ENCODE assay signal across 8 mouse cellular contexts in genomic region chr5:125052603-125053488, GRCm38 (mm10). TPM values are rescaled to one million over a fixed set of nuclear protein-coding genes. Genes with fewer than 3 reads are reported as not detected.
DNase-seq lines count a peak whose midpoint lies in the region; ATAC-seq lines count a peak whose summit lies in the region.

No protein-coding gene starts in this region.

- H3K27me3 ChIP-seq in embryonic facial prominence, embryonic 12.5 days, result no peaks in the 10 kb centered on the region
- no peaks in the 10 kb centered on the region for H3K27me3 ChIP-seq in heart, embryonic 13.5 days (replicated peaks)
- H3K27me3 ChIP-seq in limb, embryonic 13.5 days, result no peaks in the 10 kb centered on the region

- 0 out of 2 replicates have a peak overlapping the region, but pooled peaks have one; percentile 10 for H3K9ac ChIP-seq in embryonic facial prominence, embryonic 12.5 days
- H3K9ac ChIP-seq in heart, embryonic 13.5 days, result peak overlapping the region; percentile 55
- peak overlapping the region; percentile 31 for H3K9ac ChIP-seq in limb, embryonic 13.5 days

- H3K9me3 ChIP-seq in embryonic facial prominence, embryonic 12.5 days, result no peaks in the 10 kb centered on the region
- no peaks in the 10 kb centered on the region for H3K9me3 ChIP-seq in heart, embryonic 13.5 days
- no peaks in the 10 kb centered on the region for H3K9me3 ChIP-seq in limb, embryonic 13.5 days

- peak overlapping the region; percentile 3; the same call in 1 of the 2 replicates for H3K27ac ChIP-seq in embryonic facial prominence, embryonic 12.5 days
- H3K27ac ChIP-seq in heart, embryonic 13.5 days (replicated peaks), result peak overlapping the region; percentile 79
- 0 out of 2 replicates have a peak overlapping the region, but pooled peaks have one; percentile 15 for H3K27ac ChIP-seq in limb, embryonic 13.5 days

- no peak overlapping the region for H3K4me2 ChIP-seq in embryonic facial prominence, embryonic 12.5 days (replicated peaks)
- H3K4me2 ChIP-seq in heart, embryonic 13.5 days, result peak overlapping the region; percentile 1; the same call in 1 of the 2 replicates
- H3K4me2 ChIP-seq in limb, embryonic 13.5 days (replicated peaks), result no peak overlapping the region

- peak; percentile 28 for DNase-seq in CD4-positive, CD25-positive, alpha-beta regulatory T cell, adult 2 months (ENCODE audit: low read depth, low spot score)
- peak; percentile 94 for DNase-seq in adipocyte (ENCODE audit: low spot score)
- DNase-seq in embryo, embryonic 9.5 days (ENCODE audit: extremely low spot score), result no peak

- no peak for ATAC-seq in CD4-positive, CD25-positive, alpha-beta regulatory T cell, adult 4 months
- no peak for ATAC-seq in embryonic facial prominence, embryonic 12.5 days (ENCODE audit: insufficient number of reproducible peaks, insufficient read depth, low FRiP score, low TSS enrichment)
- ATAC-seq in heart, embryonic 13.5 days (ENCODE audit: extremely low read depth, insufficient number of reproducible peaks, low FRiP score, low TSS enrichment), result peak; percentile 32; the same call in 1 of the 2 replicates
- no peak for ATAC-seq in limb, embryonic 13.5 days (ENCODE audit: low FRiP score, low read depth)
- ATAC-seq in neutrophil, adult 5-6 weeks (ENCODE audit: extremely low read depth, insufficient number of reproducible peaks, low FRiP score, poor library complexity, severe bottlenecking), result peak; percentile 56

- peaks cover 77% of the 10 kb centered on the region for H3K36me3 ChIP-seq in embryonic facial prominence, embryonic 12.5 days
- H3K36me3 ChIP-seq in heart, embryonic 13.5 days, result peaks cover 61% of the 10 kb centered on the region
- peaks cover 78% of the 10 kb centered on the region for H3K36me3 ChIP-seq in limb, embryonic 13.5 days

- H3K4me1 ChIP-seq in embryonic facial prominence, embryonic 12.5 days, result peaks cover 32% of the 10 kb centered on the region
- peaks cover 85% of the 10 kb centered on the region for H3K4me1 ChIP-seq in heart, embryonic 13.5 days
- H3K4me1 ChIP-seq in limb, embryonic 13.5 days, result peaks cover 43% of the 10 kb centered on the region

- no peak overlapping the region for H3K4me3 ChIP-seq in embryonic facial prominence, embryonic 12.5 days
- H3K4me3 ChIP-seq in heart, embryonic 13.5 days, result no peak overlapping the region
- H3K4me3 ChIP-seq in limb, embryonic 13.5 days, result no peak overlapping the region

- WGBS in embryonic facial prominence, embryonic 12.5 days, result 67% methylated on average over 23 of the region's 23 CpGs
- WGBS in heart, embryonic 13.5 days, result 56% methylated on average over 23 of the region's 23 CpGs
- 59% methylated on average over 23 of the region's 23 CpGs for WGBS in limb, embryonic 13.5 days

RNA-seq across cellular contexts. Expression of gene Rflna, which starts 49.8 kb away (rescaled TPM):
- polyA plus RNA-seq in CD4-positive, CD25-positive, alpha-beta regulatory T cell, adult 4 months (2017; shearing (Covaris generic)), result not detected
- polyA plus RNA-seq in embryonic facial prominence, embryonic 12.5 days (2016; fragmentation: Nextera tagmentation; extraction: Ambion mirVana), result 27.7 and 28.6 TPM in 2 replicates
- polyA plus RNA-seq in heart, embryonic 13.5 days (2015; fragmentation: Nextera tagmentation; extraction: Ambion mirVana), result 1.1 and 1.6 TPM in 2 replicates
- polyA plus RNA-seq in limb, embryonic 13.5 days (2015; fragmentation: Nextera tagmentation; extraction: Ambion mirVana), result 62.2 and 64.5 TPM in 2 replicates
- not detected in 2 replicates for total RNA-seq in neutrophil, adult 5-6 weeks (2017)

Comparison
In these comparisons a context has a peak if more than half of its experiments do, and no peak if none do; other contexts are left out.
1. ATAC-seq: peak in heart, embryonic 13.5 days (single experiment) and neutrophil, adult 5-6 weeks (single experiment); none in CD4-positive, CD25-positive, alpha-beta regulatory T cell, adult 4 months (single experiment), embryonic facial prominence, embryonic 12.5 days (single experiment) and limb, embryonic 13.5 days (single experiment).
2. H3K27ac ChIP-seq: peak in every context shown above with its lines; median percentile 79 in heart, embryonic 13.5 days; 15 in limb, embryonic 13.5 days; 3 in embryonic facial prominence, embryonic 12.5 days.
3. RNA of gene Rflna, which starts 49.8 kb away (polyA plus RNA-seq): 62.2 to 64.5 TPM in limb, embryonic 13.5 days and 27.7 to 28.6 TPM in embryonic facial prominence, embryonic 12.5 days; 1.1 to 1.6 TPM in heart, embryonic 13.5 days and not detected in CD4-positive, CD25-positive, alpha-beta regulatory T cell, adult 4 months; every median in the first group is over 10 times any median in the second.
4. Peak in every context shown above with its lines, with median percentiles within 50 percentile points of each other: H3K9ac ChIP-seq.